Mouse (Mus musculus): ENCODE measurements at regions not wholly inside any gene's neighbourhood (a gene's known extent, or its start where the extent isn't known, plus 50 kb on each side); places are given as distances from the start of the nearest gene placed in this dataset.

GRCm38 (mm10) chr15:51324211-51324610, 2560.5 kb upstream of the Gm7489 start:
- Histone ChIP-seq H3K4me3 (ENCODE audit: control insufficient read depth in 1 of 2, insufficient read depth in 1 of 2, low read depth in 2 of 2, low read length in 2 of 2) (no peak overlapping the region), H3K9ac (ENCODE audit: control insufficient read depth, low read depth, low read length, poor library complexity, severe bottlenecking) (no peak overlapping the region), H3K9me3 (replicated peaks; ENCODE audit: insufficient read depth, low read length) (no peaks in the 10 kb centered on the region), H3K4me1 (ENCODE audit: control insufficient read depth in 1 of 2, insufficient read depth in 2 of 2, low read length in 2 of 2) (no peaks in the 10 kb centered on the region), H3K27me3 (ENCODE audit: control insufficient read depth in 1 of 2, insufficient read depth in 2 of 2, low read length in 2 of 2) (no peaks in the 10 kb centered on the region), H3K27ac (ENCODE audit: control insufficient read depth, low read depth, low read length) (no peak overlapping the region), H3K79me2 (ENCODE audit: control insufficient read depth, insufficient read depth, low read length, poor library complexity) (no peaks in the 10 kb centered on the region), H3K36me3 (ENCODE audit: control insufficient read depth in 1 of 2, insufficient read depth in 2 of 2, low read length in 2 of 2) (no peaks in the 10 kb centered on the region)
- no peak for TF ChIP-seq MAFK (IDR thresholded peaks at IDR 0.05; ENCODE audit: borderline replicate concordance, low read depth, low read length)
- TF ChIP-seq NRF1 (IDR thresholded peaks at IDR 0.05; ENCODE audit: insufficient read depth, low read depth, low read length, poor library complexity, severe bottlenecking) = no peak
- TF ChIP-seq KAT2A (conservative IDR thresholded peaks at IDR 0.05; ENCODE audit: low read depth, low read length) = no peak
- TF ChIP-seq MAZ (IDR thresholded peaks at IDR 0.05; ENCODE audit: low read depth, low read length) = no peak
- no peak for TF ChIP-seq GATA1 (IDR thresholded peaks at IDR 0.05; ENCODE audit: low read depth, low read length)
- TF ChIP-seq USF2 (IDR thresholded peaks at IDR 0.05; ENCODE audit: borderline replicate concordance in 1 of 2, insufficient read depth in 1 of 2, low read depth in 1 of 2, low read length in 2 of 2) = no peak
- TF ChIP-seq NELFE (IDR thresholded peaks at IDR 0.05; ENCODE audit: low read depth, low read length) = no peak
- DNase-seq (ENCODE audit: low read depth, low spot score) = no peak

GRCm38 (mm10) chr15:51327702-51328101, 2557.0 kb upstream of the Gm7489 start:
- DNase-seq (ENCODE audit: low read depth, low spot score) = no peak
- Histone ChIP-seq H3K9me3 (replicated peaks; ENCODE audit: insufficient read depth, low read length) (no peaks in the 10 kb centered on the region), H3K36me3 (ENCODE audit: control insufficient read depth in 1 of 2, insufficient read depth in 2 of 2, low read length in 2 of 2) (no peaks in the 10 kb centered on the region), H3K27me3 (ENCODE audit: control insufficient read depth in 1 of 2, insufficient read depth in 2 of 2, low read length in 2 of 2) (no peaks in the 10 kb centered on the region), H3K4me3 (ENCODE audit: control insufficient read depth in 1 of 2, insufficient read depth in 1 of 2, low read depth in 2 of 2, low read length in 2 of 2) (no peak overlapping the region), H3K9ac (ENCODE audit: control insufficient read depth, low read depth, low read length, poor library complexity, severe bottlenecking) (no peak overlapping the region), H3K27ac (ENCODE audit: control insufficient read depth, low read depth, low read length) (no peak overlapping the region), H3K4me1 (ENCODE audit: control insufficient read depth in 1 of 2, insufficient read depth in 2 of 2, low read length in 2 of 2) (no peaks in the 10 kb centered on the region), H3K79me2 (ENCODE audit: control insufficient read depth, insufficient read depth, low read length, poor library complexity) (no peaks in the 10 kb centered on the region)
- no peak for TF ChIP-seq MYC (IDR thresholded peaks at IDR 0.05; ENCODE audit: low read depth, low read length)
- no peak for TF ChIP-seq NRF1 (IDR thresholded peaks at IDR 0.05; ENCODE audit: insufficient read depth, low read depth, low read length, poor library complexity, severe bottlenecking)
- TF ChIP-seq EP300 (IDR thresholded peaks at IDR 0.05; ENCODE audit: low read depth in 1 of 2, low read length in 2 of 2) = no peak
- no peak for TF ChIP-seq POLR2A (IDR thresholded peaks at IDR 0.05; ENCODE audit: control insufficient read depth in 1 of 2, insufficient read depth in 1 of 2, low read depth in 1 of 2, low read length in 2 of 2, poor library complexity in 1 of 2)
- no peak for TF ChIP-seq ELF1 (IDR thresholded peaks at IDR 0.05; ENCODE audit: low read depth, low read length)
- TF ChIP-seq ZMIZ1 (IDR thresholded peaks at IDR 0.05; ENCODE audit: low read depth, low read length) = no peak
- TF ChIP-seq TAL1 (IDR thresholded peaks at IDR 0.05; ENCODE audit: low read length) = no peak
- no peak for TF ChIP-seq MAX (IDR thresholded peaks at IDR 0.05; ENCODE audit: low read length)
- TF ChIP-seq POLR2AphosphoS2 (IDR thresholded peaks at IDR 0.05; ENCODE audit: low read length) = no peak
- TF ChIP-seq MAZ (IDR thresholded peaks at IDR 0.05; ENCODE audit: low read depth, low read length) = no peak

- Histone ChIP-seq H3K4me3 (ENCODE audit: control insufficient read depth in 1 of 2, insufficient read depth in 1 of 2, low read depth in 2 of 2, low read length in 2 of 2) (no peak overlapping the region), H3K79me2 (ENCODE audit: control insufficient read depth, insufficient read depth, low read length, poor library complexity) (no peaks in the 10 kb centered on the region), H3K36me3 (ENCODE audit: control insufficient read depth in 1 of 2, insufficient read depth in 2 of 2, low read length in 2 of 2) (no peaks in the 10 kb centered on the region), H3K4me1 (ENCODE audit: control insufficient read depth in 1 of 2, insufficient read depth in 2 of 2, low read length in 2 of 2) (no peaks in the 10 kb centered on the region), H3K9ac (ENCODE audit: control insufficient read depth, low read depth, low read length, poor library complexity, severe bottlenecking) (no peak overlapping the region), H3K9me3 (replicated peaks; ENCODE audit: insufficient read depth, low read length) (no peaks in the 10 kb centered on the region), H3K27me3 (ENCODE audit: control insufficient read depth in 1 of 2, insufficient read depth in 2 of 2, low read length in 2 of 2) (no peaks in the 10 kb centered on the region; a peak in 1 of 4 replicates), H3K27ac (ENCODE audit: control insufficient read depth, low read depth, low read length) (no peak overlapping the region)
- no peak for TF ChIP-seq BHLHE40 (IDR thresholded peaks at IDR 0.05; ENCODE audit: borderline replicate concordance, low read depth, low read length)
- DNase-seq (ENCODE audit: low read depth, low spot score) = no peak
Measured at GRCm38 (mm10) chr15:51336441-51336840, 2548.3 kb upstream of the Gm7489 start.
